Mouse (Mus musculus) ES-CJ7 (cell line): ENCODE data around the gene Disc1.
A peak's percentile ranks its signal among the peaks of the same experiment; 100 is the strongest.

Source experiments
- DNase-seq: peaks from one replicate; pipeline ENCODE4 v3.0.0; 2011; ENCODE audit warnings: low read depth, low spot score

Disc1 gene

GRCm38 (mm10) chr8:125053505-125054435, at the start of gene Disc1:
Gene Disc1 (plus strand): TSS chr8:125054195.
- no peak for DNase-seq

DNA sequence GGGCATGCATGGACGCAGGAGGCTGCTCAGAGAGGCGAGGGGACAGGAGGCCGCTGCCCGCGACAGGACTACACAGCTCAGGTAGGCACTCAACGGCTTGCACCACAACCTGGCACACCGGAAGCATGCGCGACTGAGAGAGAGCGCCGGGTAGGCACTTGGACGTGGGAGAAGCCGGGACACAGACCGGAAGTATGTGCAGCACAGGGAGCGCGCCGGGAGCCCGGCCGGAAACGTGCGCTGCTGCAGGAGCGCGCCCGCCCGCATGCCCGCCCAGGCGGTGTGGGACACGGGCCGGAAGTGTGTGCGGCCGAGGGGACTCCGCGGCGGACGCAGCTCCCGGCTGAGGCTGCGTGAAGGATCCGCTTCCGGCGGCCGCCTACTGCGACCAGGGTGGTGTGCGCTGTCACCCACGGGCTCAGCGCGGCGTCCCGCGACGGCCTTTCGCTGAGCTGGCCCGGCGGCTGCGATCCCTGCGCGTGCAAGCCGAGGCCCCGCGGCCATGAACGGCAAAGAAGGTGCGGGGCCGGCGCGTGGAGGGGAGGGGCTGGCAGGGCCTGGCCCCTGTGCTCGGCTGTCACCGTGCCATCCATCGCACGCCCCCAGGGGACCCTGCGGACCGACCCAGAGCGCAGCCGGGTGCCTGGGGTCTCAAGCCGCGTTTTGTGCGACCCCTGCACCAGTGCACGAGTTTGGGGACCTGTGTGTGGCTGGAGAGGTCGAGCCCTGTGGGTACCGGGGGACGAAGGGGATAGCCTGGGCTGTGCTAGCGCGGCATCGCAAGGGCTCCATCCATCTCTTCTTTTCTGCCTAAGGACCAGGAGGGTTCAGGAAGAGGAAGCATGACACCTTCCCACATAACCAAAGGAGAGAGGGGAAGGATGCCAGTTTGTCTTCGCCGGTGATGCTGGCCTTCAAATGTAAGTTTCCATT, 41.0 kb upstream of the Disc1 start, which contains the start of gene Tsnax:
Gene Tsnax (plus strand): TSS at position 303 of the 933 bp plus-strand sequence.
- peak; percentile 94 for DNase-seq

DNA sequence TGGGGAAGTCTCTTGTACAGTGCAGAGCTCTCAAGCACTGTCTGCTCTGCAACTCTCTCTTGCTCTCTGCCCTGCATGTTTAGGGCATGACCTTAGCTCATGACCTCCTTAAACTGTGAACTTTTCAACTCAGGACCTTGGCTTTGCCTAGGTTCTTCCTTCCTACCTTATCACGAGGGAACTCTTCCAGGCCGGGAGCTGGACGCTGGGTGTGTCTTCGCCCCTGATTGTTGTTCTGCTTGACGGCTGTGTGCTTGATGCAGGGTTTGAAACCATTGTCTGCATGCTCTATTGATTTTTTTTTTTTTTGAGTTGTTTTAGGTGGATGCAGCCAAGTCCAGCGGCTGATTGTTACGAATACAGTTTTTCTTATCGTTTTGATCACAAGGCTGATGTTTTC, 29.9 kb upstream of the Disc1 start:
- no peak for DNase-seq

DNA sequence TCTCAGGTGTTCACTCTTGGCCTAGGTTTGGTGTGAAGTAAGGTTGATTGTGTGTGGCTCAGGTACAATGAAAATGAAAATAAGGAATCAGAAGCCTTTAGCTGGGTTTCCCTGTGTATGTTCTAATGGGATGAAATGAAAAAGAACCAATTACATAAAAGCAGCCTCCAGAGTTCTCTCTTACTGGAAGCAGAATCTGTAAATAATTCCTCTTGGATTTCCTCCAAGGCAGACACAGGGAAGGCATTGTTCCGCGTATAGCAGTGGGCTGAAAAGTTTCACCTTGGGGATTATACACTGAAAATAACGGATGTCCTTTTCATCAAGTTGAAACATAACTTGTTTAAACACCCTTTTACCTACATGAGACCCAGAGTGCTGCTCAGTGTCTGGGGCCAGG, 26.8 kb upstream of the Disc1 start:
- no peak for DNase-seq

DNA sequence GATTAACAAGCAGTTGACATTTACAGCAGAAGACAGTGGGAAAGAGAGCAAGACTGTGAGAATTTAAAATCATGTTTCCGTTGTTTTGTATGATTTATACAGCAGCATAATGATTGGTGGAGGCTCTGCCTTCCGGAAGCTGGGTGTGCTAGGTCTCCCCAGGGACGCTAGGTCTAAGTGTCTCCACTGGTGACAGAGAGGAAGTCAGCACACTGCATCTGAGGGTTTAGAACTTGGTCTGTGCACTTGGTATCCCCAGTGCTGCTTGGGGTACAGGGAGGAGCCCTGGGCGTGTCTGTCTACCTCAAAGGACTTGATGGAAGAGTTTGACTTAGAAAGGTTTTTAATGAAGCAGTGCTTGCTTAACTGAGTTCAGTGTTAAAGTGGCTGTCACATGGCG, 25.2 kb upstream of the Disc1 start:
- DNase-seq, result no peak

- DNase-seq, result peak; percentile 77
Measured at GRCm38 (mm10) chr8:125031276-125031675, 22.7 kb upstream of the Disc1 start.

- peak; percentile 75 for DNase-seq
Measured at GRCm38 (mm10) chr8:125034669-125035068, 19.3 kb upstream of the Disc1 start.

DNA sequence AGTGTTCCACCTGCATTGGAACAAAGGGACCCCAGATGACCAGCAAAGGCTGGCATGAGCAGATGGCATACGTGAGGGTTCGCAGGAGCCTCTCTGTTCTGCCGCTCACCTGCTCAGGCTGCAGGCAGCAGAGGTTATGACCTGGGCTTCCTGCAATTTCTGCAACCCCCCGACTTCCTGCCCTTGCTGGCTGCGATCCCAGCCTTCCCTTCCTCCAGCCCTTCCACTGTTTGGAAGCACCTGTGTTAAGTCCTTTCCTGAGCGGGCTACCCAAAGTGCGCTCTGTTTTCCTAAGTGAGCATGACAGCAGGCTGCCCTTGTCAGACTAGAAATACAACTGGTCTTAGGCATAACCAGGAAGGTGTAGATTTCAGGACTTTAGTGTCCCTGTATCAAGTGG, 16.9 kb upstream of the Disc1 start:
- no peak for DNase-seq

GRCm38 (mm10) chr8:125038731-125039130, 15.3 kb upstream of the Disc1 start:
- no peak for DNase-seq

DNA sequence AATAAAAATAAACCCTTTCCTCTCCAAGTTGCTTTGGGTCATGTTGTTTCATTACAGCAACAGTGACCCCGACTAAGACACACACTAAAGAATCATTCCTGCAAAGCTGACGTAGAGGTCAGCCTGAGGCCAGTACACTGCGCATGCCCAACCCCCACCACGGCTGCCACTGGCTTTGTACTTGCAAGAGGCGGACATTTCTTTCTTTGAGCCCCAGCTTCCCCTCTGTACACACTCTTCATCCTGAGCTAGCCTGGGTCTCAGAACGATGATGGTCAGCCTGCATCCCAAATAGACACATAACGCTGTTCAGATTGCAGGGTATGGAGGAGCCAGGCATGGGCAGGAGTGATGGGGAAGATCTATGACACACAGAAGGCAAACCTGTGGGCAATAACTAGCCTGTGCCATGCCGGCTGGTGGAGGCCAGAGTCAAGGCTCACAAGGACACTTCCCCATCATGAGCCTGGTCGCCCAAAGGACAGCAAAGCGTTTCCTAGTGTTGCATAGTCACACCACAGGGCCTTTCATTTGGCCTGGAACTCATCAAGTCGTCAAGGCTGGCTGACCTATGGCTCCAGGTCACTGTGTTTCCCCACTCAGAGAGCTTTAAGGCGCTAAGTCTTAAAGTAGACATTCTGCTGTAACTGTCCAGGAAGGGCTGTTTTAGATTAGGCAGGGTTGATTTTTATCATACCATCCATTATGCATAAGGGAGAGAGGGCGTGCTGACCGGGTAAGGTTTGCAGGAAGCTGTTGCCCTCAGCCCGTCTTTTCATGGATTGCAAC, 13.2 kb upstream of the Disc1 start:
- DNase-seq, result no peak

DNA sequence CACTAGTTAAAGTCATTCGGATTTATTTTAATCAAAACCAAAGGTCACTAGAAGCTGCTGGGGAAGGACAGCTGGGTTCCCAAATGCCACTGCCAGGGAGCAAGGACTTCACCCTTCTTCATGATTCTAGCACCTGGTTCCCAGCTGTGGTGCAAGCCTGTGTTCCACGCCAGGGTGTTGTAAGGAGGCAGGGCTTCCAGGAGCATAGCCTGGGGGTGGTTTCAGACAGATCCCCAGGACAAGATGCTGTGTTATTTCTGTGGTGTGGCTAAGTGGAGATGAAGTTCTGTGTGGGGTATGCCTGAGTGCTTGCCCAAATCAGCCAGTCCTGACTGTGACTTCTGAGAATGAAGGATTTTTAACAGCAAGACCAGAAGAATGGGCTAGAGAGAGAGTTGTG, 12.5 kb upstream of the Disc1 start:
- DNase-seq, result no peak

- DNase-seq, result no peak
Measured at GRCm38 (mm10) chr8:125043394-125043793, 10.6 kb upstream of the Disc1 start.

DNA sequence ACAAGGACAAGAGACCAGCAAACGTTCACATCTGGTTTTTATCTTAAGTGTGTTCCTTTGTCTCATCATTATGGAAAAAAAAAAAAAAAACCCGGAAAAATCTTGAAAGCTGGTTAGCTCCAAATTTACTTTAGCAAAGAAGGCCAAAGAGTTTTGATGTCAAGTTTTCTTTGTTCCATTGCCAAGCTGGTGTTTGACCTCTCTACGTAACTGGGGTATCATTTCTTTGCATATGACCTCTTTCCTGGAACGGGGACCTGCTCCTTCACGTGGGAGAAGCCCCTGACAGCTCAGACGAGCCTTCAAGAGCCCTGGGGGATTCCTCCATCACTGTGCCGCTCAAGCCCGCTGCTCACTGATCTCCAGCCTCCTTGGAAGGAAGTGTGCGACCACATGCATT, 10.1 kb upstream of the Disc1 start:
- DNase-seq, result no peak

GRCm38 (mm10) chr8:125045760-125046159, 8.2 kb upstream of the Disc1 start:
- DNase-seq, result no peak

DNA sequence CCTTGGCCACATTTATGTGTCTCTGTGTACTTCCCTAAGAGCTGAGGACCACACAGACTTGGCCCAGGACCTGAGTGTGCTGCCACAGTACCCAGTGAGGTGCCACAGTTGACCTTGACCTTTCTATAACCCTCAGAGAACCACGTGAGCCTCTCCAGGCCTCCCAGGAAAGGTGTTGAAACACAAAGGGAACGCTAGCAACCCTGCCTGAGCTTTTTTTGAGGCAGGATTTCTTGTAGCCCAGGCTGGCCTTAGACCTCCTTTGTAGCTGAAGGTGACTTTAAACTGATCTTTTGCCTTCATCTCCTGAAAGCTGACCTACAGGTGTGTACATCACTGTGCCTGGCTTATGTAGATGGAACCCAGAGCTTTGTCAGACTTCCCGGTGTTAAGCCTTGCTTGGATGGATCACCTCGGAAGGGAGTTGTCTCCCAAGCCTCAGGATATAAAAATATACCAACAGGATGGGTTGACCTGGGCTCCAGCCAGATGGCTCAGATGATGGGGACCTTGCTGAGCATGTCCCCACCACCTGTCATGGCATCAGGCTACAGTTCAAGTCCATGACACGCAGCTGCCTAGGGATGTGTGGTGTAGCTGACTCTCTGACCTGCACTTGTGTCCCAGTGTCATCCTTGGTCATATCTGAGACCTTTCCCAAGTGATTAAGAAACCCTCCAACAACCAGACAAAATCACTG, 4.8 kb upstream of the Disc1 start:
- peak; percentile 74 for DNase-seq

- no peak for DNase-seq
Measured at GRCm38 (mm10) chr8:125049826-125050225, 4.2 kb upstream of the Disc1 start.

DNA sequence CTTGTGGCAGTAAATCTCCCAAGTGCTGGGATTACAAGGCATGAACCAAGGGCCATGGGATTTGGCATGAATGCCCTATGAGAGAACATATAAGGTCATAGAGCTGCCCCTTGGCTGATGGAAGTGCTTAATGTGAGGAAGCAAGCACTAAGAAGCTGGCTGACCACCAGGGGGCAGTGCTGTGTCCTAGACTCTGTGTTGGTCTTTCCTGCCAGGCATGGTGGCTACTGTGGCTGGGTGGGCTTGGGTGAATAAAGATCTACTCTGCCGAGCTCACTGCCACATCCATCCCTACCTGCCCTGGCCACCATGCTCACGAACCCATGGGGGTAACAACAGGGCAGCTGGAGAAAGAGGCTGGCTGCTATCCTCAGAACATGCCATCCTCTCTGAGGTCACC, 2.0 kb upstream of the Disc1 start:
- DNase-seq, result peak; percentile 86

- no peak for DNase-seq
Measured at GRCm38 (mm10) chr8:125054436-125054810, 428 bp downstream of the Disc1 start.

GRCm38 (mm10) chr8:125060904-125061303, 6.9 kb downstream of the Disc1 start:
- no peak for DNase-seq

GRCm38 (mm10) chr8:125065596-125065995, 11.6 kb downstream of the Disc1 start:
- no peak for DNase-seq
